Mouse (Mus musculus) heart, postnatal 0 days (tissue): ENCODE data around the gene Atg4a-ps. TPM values are rescaled to one million over a fixed set of nuclear protein-coding genes. Genes with fewer than 3 reads are reported as not detected.

Experiments
- ATAC-seq: fragments of 200-750 bp; cut with Nextera tagmentation; 2 replicates; pipeline ENCODE4 v1.8.0; 2017; ENCODE audit warnings: low read depth, moderate number of reproducible peaks, moderate library complexity; ENCODE audit not compliant: insufficient read depth
- DNase-seq: peaks from one replicate; pipeline ENCODE4 v3.0.0-alpha.2; 2016; ENCODE audit warnings: low spot score
- H3K27ac ChIP-seq: fragments of 300-500 bp; sonication (generic); 2 replicates; pipeline ENCODE4 v1.5.1; 2014; ENCODE audit warnings: low read depth, mild to moderate bottlenecking
- H3K27me3 ChIP-seq: fragments of 300-500 bp; sonication (generic); 2 replicates; pipeline ENCODE4 v1.6.1; 2014; ENCODE audit warnings: low read length, mixed read lengths; ENCODE audit not compliant: control insufficient read depth, insufficient read depth
- H3K36me3 ChIP-seq: fragments of 300-500 bp; sonication (generic); replicated peaks from 2 replicates; pipeline ENCODE4 v1.6.1; 2014; ENCODE audit warnings: low read length, mixed read lengths; ENCODE audit not compliant: control insufficient read depth, insufficient read depth
- H3K4me1 ChIP-seq: fragments of 300-500 bp; sonication (generic); 2 replicates; pipeline ENCODE4 v1.6.1; 2014; ENCODE audit warnings: antibody characterized with exemption; ENCODE audit not compliant: control insufficient read depth, insufficient read depth
- H3K4me2 ChIP-seq: fragments of 300-500 bp; sonication (generic); 2 replicates; pipeline ENCODE4 v1.6.1; 2014; ENCODE audit warnings: low read depth, mild to moderate bottlenecking, low read length, moderate library complexity
- H3K4me3 ChIP-seq: fragments of 300-500 bp; sonication (generic); 2 replicates; pipeline ENCODE4 v1.5.1; 2014; ENCODE audit warnings: low read depth, low read length
- H3K9ac ChIP-seq: fragments of 300-500 bp; sonication (generic); replicated peaks from 2 replicates; pipeline ENCODE4 v1.6.1; 2014; ENCODE audit warnings: low read depth, low read length, mixed read lengths
- H3K9me3 ChIP-seq: fragments of 300-500 bp; sonication (generic); replicated peaks from 2 replicates; pipeline ENCODE4 v1.6.1; 2016; ENCODE audit warnings: low read length; ENCODE audit not compliant: control insufficient read depth
- CTCF ChIP-seq: IDR thresholded peaks from 2 replicates; pipeline ENCODE4 v1.5.1; 2016; ENCODE audit warnings: antibody characterized with exemption, control low read depth, low read depth
- EP300 ChIP-seq: IDR thresholded peaks from 2 replicates; pipeline ENCODE4 v1.6.1; 2016; ENCODE audit warnings: antibody characterized with exemption, low read depth
- WGBS: fragments of 180-500 bp; shearing (Covaris S2); extraction: QIAGEN DNeasy Blood & Tissue Kit; methylation state at CpG from one replicate; pipeline ENCODE4 v1.1.7; 2014; 5-methylcytosine and 5-hydroxymethylcytosine counted together
- polyA plus RNA-seq: library from polyadenylated mRNA; unstranded; fragments of >200 nt; fragmentation: Nextera tagmentation; extraction: Ambion mirVana; gene quantifications from 2 replicates; pipeline ENCODE4 v1.2.1, GENCODE M21; 2015
- total RNA-seq: library from RNA; depleted of rRNA; stranded (reverse); fragments of >200 nt; gene quantifications from 2 replicates; pipeline ENCODE4 v1.2.3, GENCODE M21; 2014; ENCODE audit warnings: low replicate concordance

Gene Atg4a-ps
- total and polyA plus RNA-seq, 2 experiments from 2014 or later, result 0.10 TPM; not detected in 1

GRCm38 (mm10) chr3:103660012-103660411 is 14.1 kb upstream of the Atg4a-ps start:
- DNase-seq, result no peak
- ATAC-seq, result no peak
- 5% methylated on average over 2 of the region's 2 CpGs for WGBS

DNA sequence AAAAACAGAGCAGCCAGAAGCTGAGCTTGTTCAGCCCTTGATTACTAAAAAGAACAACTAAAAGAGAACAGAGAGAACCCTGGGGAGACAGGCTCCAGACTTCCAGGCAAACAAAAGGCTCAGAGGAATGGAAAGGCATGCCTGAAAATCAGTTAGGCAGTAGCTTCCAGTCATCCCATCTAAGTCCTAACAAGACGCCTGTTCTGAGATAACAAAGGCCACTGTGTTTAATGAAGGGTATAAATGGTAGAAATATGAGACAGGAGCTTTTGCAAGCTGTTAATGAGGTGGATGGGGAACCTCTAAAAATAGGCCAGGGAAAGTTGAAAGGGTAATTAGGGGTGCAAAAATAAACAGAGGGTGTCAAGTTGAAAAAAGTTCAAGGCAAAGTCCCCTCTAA is 4.5 kb upstream of the Atg4a-ps start:
- DNase-seq (no peak), ATAC-seq (no peak)
- H3K4me3 ChIP-seq, result no peak overlapping the region
- WGBS, result 54% methylated on average over 1 of the region's 1 CpGs
- TF ChIP-seq CTCF (no peak), EP300 (no peak)
- 0 out of 2 replicates have a peak, but pooled peaks cover 4% of the 10 kb centered on the region for H3K4me1 ChIP-seq
- H3K9me3 ChIP-seq, result no peaks in the 10 kb centered on the region
- H3K27me3 ChIP-seq, result no peaks in the 10 kb centered on the region
- no peaks in the 10 kb centered on the region for H3K36me3 ChIP-seq
- H3K4me2 ChIP-seq, result no peak overlapping the region
- H3K27ac ChIP-seq, result no peak overlapping the region
- no peak overlapping the region for H3K9ac ChIP-seq

More at GRCm38 (mm10) chr3:103660012-103660411, 14.1 kb upstream of the Atg4a-ps start:
- no peak overlapping the region for H3K4me2 ChIP-seq
- no peak overlapping the region for H3K9ac ChIP-seq
- no peaks in the 10 kb centered on the region for H3K27me3 ChIP-seq
- no peak overlapping the region for H3K4me3 ChIP-seq
- no peaks in the 10 kb centered on the region for H3K9me3 ChIP-seq
- TF ChIP-seq CTCF (no peak), EP300 (no peak)
- no peaks in the 10 kb centered on the region for H3K36me3 ChIP-seq
- no peak overlapping the region for H3K27ac ChIP-seq
- H3K4me1 ChIP-seq, result 0 out of 2 replicates have a peak, but pooled peaks cover 3% of the 10 kb centered on the region

GRCm38 (mm10) chr3:103649716-103650115 is 3.8 kb upstream of the Atg4a-ps start:
- Histone ChIP-seq H3K4me3 (no peak overlapping the region), H3K27me3 (no peaks in the 10 kb centered on the region), H3K9ac (no peak overlapping the region), H3K4me1 (0 out of 2 replicates have a peak, but pooled peaks cover 4% of the 10 kb centered on the region), H3K4me2 (no peak overlapping the region), H3K36me3 (no peaks in the 10 kb centered on the region), H3K9me3 (no peaks in the 10 kb centered on the region), H3K27ac (no peak overlapping the region)
- no peak for TF ChIP-seq CTCF
- TF ChIP-seq EP300, result no peak
- 85% methylated on average over 6 of the region's 6 CpGs for WGBS
- DNase-seq (no peak), ATAC-seq (no peak)

DNA sequence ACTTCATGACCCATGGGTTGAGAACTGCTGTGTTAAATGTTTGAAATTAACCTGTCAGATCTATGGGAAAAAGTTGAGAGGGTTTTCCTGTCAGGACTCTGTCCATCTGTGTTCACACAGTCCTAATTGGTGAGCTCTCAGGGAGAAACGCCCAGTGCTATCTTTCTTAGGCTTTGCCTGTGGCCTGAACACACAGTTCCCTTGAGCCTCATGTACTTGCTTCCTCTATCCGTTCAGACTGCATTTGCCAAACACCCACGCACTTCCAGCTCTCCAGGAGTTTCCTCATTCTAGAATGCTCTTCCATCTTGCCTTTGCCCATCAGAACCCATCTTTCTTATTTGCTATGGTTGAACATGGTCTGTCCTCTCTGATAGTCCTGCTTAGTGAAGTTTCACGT is 2.6 kb upstream of the Atg4a-ps start:
- no peaks in the 10 kb centered on the region for H3K36me3 ChIP-seq
- TF ChIP-seq CTCF (no peak), EP300 (no peak)
- 0 out of 2 replicates have a peak, but pooled peaks cover 4% of the 10 kb centered on the region for H3K4me1 ChIP-seq
- no peak overlapping the region for H3K27ac ChIP-seq
- no peaks in the 10 kb centered on the region for H3K9me3 ChIP-seq
- ATAC-seq (no peak), DNase-seq (peak; percentile 27)
- 59% methylated on average over 4 of the region's 4 CpGs for WGBS
- H3K4me3 ChIP-seq, result no peak overlapping the region
- no peaks in the 10 kb centered on the region for H3K27me3 ChIP-seq
- H3K4me2 ChIP-seq, result no peak overlapping the region
- H3K9ac ChIP-seq, result no peak overlapping the region

DNA sequence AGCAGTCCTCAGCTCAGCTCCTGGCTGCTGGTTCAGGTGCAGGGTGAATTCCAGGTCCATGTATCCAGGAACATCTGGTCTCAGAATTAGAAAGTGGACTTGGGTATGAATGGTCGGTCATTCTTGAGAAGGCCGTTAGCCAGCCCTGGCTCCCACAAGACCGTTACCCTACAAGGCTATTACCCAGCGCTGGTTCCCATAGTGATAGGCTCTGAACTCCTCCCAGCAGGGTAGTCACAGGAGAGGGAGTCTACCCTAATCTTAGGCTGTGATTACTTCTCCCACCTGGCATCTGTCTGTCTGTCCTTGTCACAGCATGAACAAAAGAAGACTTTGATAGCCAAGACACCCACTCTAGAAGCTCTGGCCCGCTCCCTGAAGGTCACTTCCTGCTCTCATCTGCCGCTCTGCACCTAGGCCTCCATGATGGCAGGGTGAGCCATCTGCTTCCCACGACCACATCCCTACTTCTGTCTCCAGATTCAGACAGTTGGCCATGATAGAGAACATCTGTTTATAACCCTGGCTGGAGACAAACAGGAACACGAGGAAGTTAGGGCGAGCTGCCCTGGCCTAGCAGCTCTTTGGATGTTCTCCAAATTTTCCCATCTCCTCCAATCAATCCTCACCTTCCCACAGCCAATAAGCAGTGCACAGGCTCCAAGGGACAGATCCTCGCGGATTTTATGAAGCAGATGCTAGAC is 1.4 kb upstream of the Atg4a-ps start:
- ATAC-seq (no peak), DNase-seq (no peak)
- no peaks in the 10 kb centered on the region for H3K9me3 ChIP-seq
- H3K27ac ChIP-seq, result no peak overlapping the region
- TF ChIP-seq EP300 (no peak), CTCF (no peak)
- H3K4me3 ChIP-seq, result no peak overlapping the region
- no peaks in the 10 kb centered on the region for H3K27me3 ChIP-seq
- WGBS, result 66% methylated on average over 11 of the region's 11 CpGs
- no peak overlapping the region for H3K9ac ChIP-seq
- H3K4me2 ChIP-seq, result no peak overlapping the region
- no peaks in the 10 kb centered on the region for H3K36me3 ChIP-seq
- H3K4me1 ChIP-seq, result 0 out of 2 replicates have a peak, but pooled peaks cover 4% of the 10 kb centered on the region

- 53% methylated on average over 7 of the region's 7 CpGs for WGBS
- no peaks in the 10 kb centered on the region for H3K4me1 ChIP-seq
Measured at GRCm38 (mm10) chr3:103641301-103641700, 4.6 kb downstream of the Atg4a-ps start.

More at GRCm38 (mm10) chr3:103641301-103641700, 4.6 kb downstream of the Atg4a-ps start:
- ATAC-seq (no peak), DNase-seq (no peak)
- Histone ChIP-seq H3K9ac (no peak overlapping the region), H3K27ac (no peak overlapping the region), H3K27me3 (no peaks in the 10 kb centered on the region), H3K36me3 (no peaks in the 10 kb centered on the region), H3K4me3 (no peak overlapping the region), H3K9me3 (no peaks in the 10 kb centered on the region), H3K4me2 (no peak overlapping the region)
- no peak for TF ChIP-seq CTCF
- no peak for TF ChIP-seq EP300
